Mouse (Mus musculus) mouse embryonic stem cell (cell line): Measurements from ENCODE around the gene Lsm2.
"Not testable (repeated sequence)": the region's sequence is repeated elsewhere in the genome, so short reads cannot be mapped to it uniquely, and the experiment has no call there.

Experiments used
- in situ Hi-C, 2 experiments: fragments of 300-500 bp; cut with MboI; formaldehyde crosslinking; loops; 1 replicate in 1 of 2; 3 replicates in 1 of 2; pipeline ENCODE4 v1.14.3; 2019 to 2020; ENCODE audit warnings: low sequenced_read_pairs in 2 of 2, low pct_unique_long_range_greater_than_20kb in 1 of 2, mixed read lengths in 1 of 2; ENCODE audit not compliant: unreplicated experiment in 1 of 2

Lsm2 gene

GRCm38 (mm10) chr17:34975581-34976492 is 5.8 kb upstream of the Lsm2 start:
- in situ Hi-C loops: no loop called here

- in situ Hi-C loops: no loop called here
These were observed 4.7 kb upstream of the Lsm2 start for GRCm38 (mm10) chr17:34977000-34977399.

GRCm38 (mm10) chr17:34978239-34978638 is 3.4 kb upstream of the Lsm2 start:
- in situ Hi-C loops: no loop called here

- in situ Hi-C loops: no loop called here
These were observed 2.0 kb upstream of the Lsm2 start for GRCm38 (mm10) chr17:34979631-34980030.

- in situ Hi-C loops: no loop called here
These were observed 1.0 kb upstream of the Lsm2 start for GRCm38 (mm10) chr17:34980655-34981054.

- in situ Hi-C loops: no loop called here
These were observed 666 bp downstream of the Lsm2 start for GRCm38 (mm10) chr17:34982328-34982727.

- in situ Hi-C loops: no loop called here
These were observed 2.6 kb downstream of the Lsm2 start for GRCm38 (mm10) chr17:34984218-34984617.

GRCm38 (mm10) chr17:34994751-34995150 is 13.1 kb downstream of the Lsm2 start:
- in situ Hi-C loops: no loop called here

- in situ Hi-C loops: not testable (repeated sequence)
These were observed 13.5 kb downstream of the Lsm2 start for GRCm38 (mm10) chr17:34995192-34995591.

GRCm38 (mm10) chr17:34995927-34996326 is 14.3 kb downstream of the Lsm2 start:
- in situ Hi-C loops: not testable (repeated sequence)

- in situ Hi-C loops: no loop called here
These were observed 14.9 kb downstream of the Lsm2 start for GRCm38 (mm10) chr17:34996411-34997141.

- in situ Hi-C loops: no loop called here
These were observed 15.5 kb downstream of the Lsm2 start for GRCm38 (mm10) chr17:34997142-34997483.

- in situ Hi-C loops: no loop called here
These were observed 17.1 kb downstream of the Lsm2 start for GRCm38 (mm10) chr17:34998526-34999430.

GRCm38 (mm10) chr17:34999871-35000716 is 18.4 kb downstream of the Lsm2 start:
- in situ Hi-C loops: loop anchor here in 1 of 2 experiments (10.0 kb wide), 1 partner anchor 115 kb away; the partner anchor contains the start of gene Ly6g5b

- in situ Hi-C loops: loop anchor here in 1 of 2 experiments (10.0 kb wide), 1 partner anchor 114 kb away; the partner anchor contains the start of gene Ly6g5b
These were observed 19.2 kb downstream of the Lsm2 start, which contains the start of gene Vars for GRCm38 (mm10) chr17:35000717-35001451. TSS of gene Vars (plus strand) at chr17:35000987.

- in situ Hi-C loops: loop anchor here in 1 of 2 experiments (10.0 kb wide), 1 partner anchor 113 kb away; the partner anchor contains the start of gene Ly6g5b
These were observed 19.9 kb downstream of the Lsm2 start for GRCm38 (mm10) chr17:35001452-35002152.
